Mouse (Mus musculus) layer of hippocampus, postnatal 25 days (tissue): ENCODE measurements around the gene Hdac7. TPM values are rescaled to one million over a fixed set of nuclear protein-coding genes. Genes with fewer than 3 reads are reported as not detected.

Experiments
- DNase-seq, 2 experiments: peaks; one replicate each; pipeline ENCODE4 v3.0.0; 2022; ENCODE audit warnings: mixed read lengths in 2 of 2, low spot score in 1 of 2; ENCODE audit errors: extremely low spot score in 1 of 2
- total RNA-seq, 2 experiments: library from RNA; stranded (reverse); gene quantifications; 2 replicates each; pipeline ENCODE4 v1.2.3; 2021

Gene Hdac7
- total RNA-seq, 2 experiments from 2014 or later = 15.6 to 30.1 TPM

- DNase-seq = no peak
Measured at GRCm38 (mm10) chr15:97752491-97752890, 91.8 kb downstream of the Hdac7 start.

GRCm38 (mm10) chr15:97751676-97752075, 92.6 kb downstream of the Hdac7 start:
- DNase-seq = no peak

- peak; percentile 47 to 73 for DNase-seq
Measured at GRCm38 (mm10) chr15:97750697-97751096, 93.6 kb downstream of the Hdac7 start.

GRCm38 (mm10) chr15:97749841-97750240, 94.5 kb downstream of the Hdac7 start:
- DNase-seq = no peak

GRCm38 (mm10) chr15:97749397-97749796, 94.9 kb downstream of the Hdac7 start:
- DNase-seq = no peak

- DNase-seq = no peak
Measured at GRCm38 (mm10) chr15:97748964-97749363, 95.3 kb downstream of the Hdac7 start.

- no peak for DNase-seq
Measured at GRCm38 (mm10) chr15:97748309-97748708, 96.0 kb downstream of the Hdac7 start.

- DNase-seq = no peak
Measured at GRCm38 (mm10) chr15:97747486-97747885, 96.8 kb downstream of the Hdac7 start.

GRCm38 (mm10) chr15:97746748-97747147, 97.6 kb downstream of the Hdac7 start:
- DNase-seq = no peak

- DNase-seq = no peak
Measured at GRCm38 (mm10) chr15:97746278-97746677, 98.0 kb downstream of the Hdac7 start.

GRCm38 (mm10) chr15:97745331-97745730, 99.0 kb downstream of the Hdac7 start:
- DNase-seq = no peak

- no peak for DNase-seq
Measured at GRCm38 (mm10) chr15:97744930-97745329, 99.4 kb downstream of the Hdac7 start.

- DNase-seq = no peak
Measured at GRCm38 (mm10) chr15:97743961-97744525, 100.3 kb downstream of the Hdac7 start.

GRCm38 (mm10) chr15:97743210-97743609, 101.1 kb downstream of the Hdac7 start:
- no peak for DNase-seq

Other genes with a start within 250 kb of the Hdac7 start
- gene Rpap3, start 138.7 kb downstream of the Hdac7 start, total RNA-seq = 10 to 100 TPM; 23.7 to 24.9 TPM
- gene Endou, start 113.2 kb downstream of the Hdac7 start, total RNA-seq = under 1 TPM; 0.59 to 0.71 TPM
- gene Rapgef3, start 76.5 kb downstream of the Hdac7 start, total RNA-seq = 10 to 100 TPM; 36.3 to 40.3 TPM
- 100 to 1,000 TPM; 151 to 169 TPM for gene Slc48a1, start 66.0 kb downstream of the Hdac7 start, total RNA-seq
- under 1 TPM in 1 of 2 experiments, not detected in 1; 0.07 TPM for gene Vdr, start 66.1 kb upstream of the Hdac7 start, total RNA-seq
- gene Tmem106c, start 119.7 kb upstream of the Hdac7 start, total RNA-seq = 10 to 100 TPM; 26.8 to 27.2 TPM
- gene Col2a1, start 160.2 kb upstream of the Hdac7 start, total RNA-seq = 1 to 10 TPM in 1 of 2 experiments, under 1 TPM in 1; 0.42 to 1.0 TPM
- 100 to 1,000 TPM; 348 to 370 TPM for gene Pfkm, start 248.1 kb upstream of the Hdac7 start, total RNA-seq
- 10 to 100 TPM; 10.8 to 12.6 TPM for gene Senp1, start 249.2 kb upstream of the Hdac7 start, total RNA-seq